Mouse (Mus musculus): Measurements from ENCODE around the gene Nfrkb. TPM values are rescaled to one million over a fixed set of nuclear protein-coding genes. Genes with fewer than 3 reads are reported as not detected.
A peak's percentile ranks its signal among the peaks of the same experiment; 100 is the strongest.

Gene Nfrkb
- polyA plus RNA-seq (2012; rRNA removed) = 16.6 and 19.7 TPM in 2 replicates

DNA sequence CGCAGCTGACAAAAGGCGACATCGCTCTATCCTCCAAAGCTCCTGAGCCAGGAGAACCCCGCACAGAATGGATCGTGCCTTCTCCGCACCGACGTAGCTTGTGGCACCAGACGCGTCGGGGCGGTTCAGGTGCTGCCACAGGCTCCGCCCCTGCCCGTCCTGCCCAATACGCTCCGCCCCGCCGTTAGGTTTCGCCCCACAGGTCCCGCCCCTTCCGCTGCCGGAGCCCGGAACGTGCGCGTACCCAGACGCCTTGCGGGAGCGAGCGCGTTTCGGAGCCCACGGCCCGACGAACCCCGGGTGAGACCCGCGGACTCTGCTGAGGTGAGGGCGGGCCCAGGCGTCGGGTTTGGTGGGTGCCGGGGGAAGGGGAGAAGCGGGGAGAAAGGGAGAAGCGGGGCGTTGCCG is at the start of gene Nfrkb:
Nfrkb (plus strand) TSS at position 246 of the 408 bp plus-strand sequence.
- H3K4me1 ChIP-seq (ENCODE audit: control insufficient read depth, insufficient read depth, low read length) = peaks cover 6% of the 10 kb centered on the region
- TF ChIP-seq POLR2A (IDR thresholded peaks at IDR 0.05; ENCODE audit: borderline replicate concordance, extremely low read depth, low read depth, low read length) (peak; percentile 92; the same call in 1 of the 2 replicates), CTCF (IDR thresholded peaks at IDR 0.05; ENCODE audit: insufficient read depth, low read length) (no peak)
- DNase-seq = peak; percentile 94
- WGBS = 1% methylated on average over 46 of the region's 46 CpGs
- peak within 1 kb of the TSS; percentile 98 for H3K4me3 ChIP-seq (replicated peaks; ENCODE audit: extremely low read depth, low read depth, low read length)

DNA sequence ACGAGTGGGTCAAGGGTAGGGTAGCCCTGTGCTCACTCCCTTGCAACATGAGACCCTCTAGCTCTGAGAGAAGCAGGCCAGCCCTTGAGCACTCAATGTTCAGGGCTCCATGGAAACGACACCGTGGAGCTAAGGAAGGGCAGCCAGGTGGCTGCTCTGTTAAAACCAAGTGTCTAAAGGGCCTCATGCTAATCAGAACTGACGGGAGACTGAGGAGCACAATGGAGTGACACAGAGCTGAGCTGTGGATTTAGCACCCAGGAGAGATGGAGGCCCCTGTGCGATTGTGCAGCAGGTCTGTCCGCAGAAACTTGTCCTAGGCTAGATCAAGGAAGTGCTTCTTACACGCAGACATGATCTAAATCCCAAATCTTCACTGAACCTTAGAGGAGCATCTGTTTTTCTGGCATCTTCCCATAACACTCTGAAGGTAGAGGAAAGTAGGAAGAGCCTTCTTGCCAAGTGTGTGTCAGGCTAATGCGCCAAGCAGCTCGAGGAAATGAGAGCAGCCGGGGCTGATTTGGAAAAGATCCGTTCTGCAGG is 41.6 kb upstream of the Nfrkb start:
- Histone ChIP-seq H3K4me3 (replicated peaks; ENCODE audit: extremely low read depth, low read depth, low read length) (no peak overlapping the region), H3K4me1 (ENCODE audit: control insufficient read depth, insufficient read depth, low read length) (no peaks in the 10 kb centered on the region)
- DNase-seq = no peak
- WGBS = 71% methylated on average over 11 of the region's 11 CpGs
- TF ChIP-seq POLR2A (IDR thresholded peaks at IDR 0.05; ENCODE audit: borderline replicate concordance, extremely low read depth, low read depth, low read length) = no peak
- TF ChIP-seq CTCF (IDR thresholded peaks at IDR 0.05; ENCODE audit: insufficient read depth, low read length) = no peak

DNA sequence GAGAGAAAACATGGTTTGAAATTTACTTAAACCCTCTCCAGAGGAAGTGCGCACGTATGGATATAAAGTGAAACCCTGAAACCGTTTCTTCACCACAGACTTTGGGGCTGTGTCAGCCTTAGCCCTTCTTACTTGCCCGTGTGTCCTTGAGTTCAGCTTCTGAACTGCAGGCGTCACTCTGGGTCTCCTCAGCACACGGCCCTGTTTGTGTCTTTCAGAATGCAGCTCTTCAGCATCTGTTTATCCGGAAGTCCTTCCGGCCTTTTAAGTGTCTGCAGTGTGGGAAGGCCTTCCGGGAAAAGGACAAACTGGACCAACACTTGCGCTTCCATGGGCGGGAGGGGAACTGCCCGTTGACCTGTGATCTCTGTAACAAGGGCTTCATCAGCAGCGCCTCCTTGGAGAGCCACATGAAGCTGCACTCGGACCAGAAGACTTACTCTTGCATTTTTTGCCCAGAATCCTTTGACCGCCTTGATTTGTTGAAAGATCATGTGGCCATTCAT is 39.4 kb upstream of the Nfrkb start:
- Histone ChIP-seq H3K4me1 (ENCODE audit: control insufficient read depth, insufficient read depth, low read length) (no peaks in the 10 kb centered on the region), H3K4me3 (replicated peaks; ENCODE audit: extremely low read depth, low read depth, low read length) (no peak overlapping the region)
- DNase-seq = no peak
- WGBS = 52% methylated on average over 15 of the region's 15 CpGs
- TF ChIP-seq POLR2A (IDR thresholded peaks at IDR 0.05; ENCODE audit: borderline replicate concordance, extremely low read depth, low read depth, low read length) = no peak
- TF ChIP-seq CTCF (IDR thresholded peaks at IDR 0.05; ENCODE audit: insufficient read depth, low read length) = no peak

DNA sequence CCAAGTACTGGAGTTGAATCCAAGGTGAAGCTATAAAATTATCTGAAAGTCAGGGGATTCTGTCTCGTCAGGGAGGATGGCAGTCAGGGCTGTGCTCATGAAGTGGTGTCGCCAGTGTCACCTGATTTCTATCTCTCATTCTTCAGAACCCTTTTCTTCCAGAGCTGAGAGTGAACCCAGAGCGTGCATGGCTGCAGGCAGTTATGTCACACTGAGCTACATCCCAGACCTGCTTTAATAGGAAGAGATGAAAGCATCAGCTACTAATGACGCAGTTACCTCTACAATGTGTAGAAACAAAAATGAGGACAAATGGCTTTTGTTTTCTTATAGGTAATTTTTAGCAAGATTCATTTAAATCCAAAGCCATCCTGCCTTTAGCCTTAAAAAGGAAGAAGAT is 37.5 kb upstream of the Nfrkb start:
- WGBS = 82% methylated on average over 4 of the region's 4 CpGs

DNA sequence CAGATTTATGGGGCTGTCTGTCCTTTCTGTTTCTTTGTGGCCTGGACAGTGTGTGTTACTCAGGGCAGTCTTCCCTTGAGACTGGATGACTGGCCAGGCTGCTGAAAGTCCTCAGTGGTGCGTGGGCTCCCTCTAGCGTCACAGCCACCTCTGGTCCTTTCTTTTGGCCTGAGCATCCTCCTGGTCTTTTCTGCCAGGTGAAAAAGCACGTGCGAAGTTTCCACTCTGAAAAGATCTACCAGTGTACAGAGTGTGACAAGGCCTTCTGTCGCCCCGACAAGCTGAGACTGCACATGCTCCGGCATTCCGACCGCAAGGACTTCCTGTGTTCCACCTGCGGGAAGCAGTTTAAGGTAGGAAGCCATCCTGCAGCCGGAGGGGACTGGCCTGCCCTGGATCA is 37.1 kb upstream of the Nfrkb start:
- WGBS = 62% methylated on average over 11 of the region's 11 CpGs
- DNase-seq = peak; percentile 73

More for the DNA sequence above, 37.5 kb upstream of the Nfrkb start:
- Histone ChIP-seq H3K4me1 (ENCODE audit: control insufficient read depth, insufficient read depth, low read length) (no peaks in the 10 kb centered on the region), H3K4me3 (replicated peaks; ENCODE audit: extremely low read depth, low read depth, low read length) (no peak overlapping the region)
- no peak for DNase-seq
- TF ChIP-seq POLR2A (IDR thresholded peaks at IDR 0.05; ENCODE audit: borderline replicate concordance, extremely low read depth, low read depth, low read length) = no peak
- TF ChIP-seq CTCF (IDR thresholded peaks at IDR 0.05; ENCODE audit: insufficient read depth, low read length) = no peak

DNA sequence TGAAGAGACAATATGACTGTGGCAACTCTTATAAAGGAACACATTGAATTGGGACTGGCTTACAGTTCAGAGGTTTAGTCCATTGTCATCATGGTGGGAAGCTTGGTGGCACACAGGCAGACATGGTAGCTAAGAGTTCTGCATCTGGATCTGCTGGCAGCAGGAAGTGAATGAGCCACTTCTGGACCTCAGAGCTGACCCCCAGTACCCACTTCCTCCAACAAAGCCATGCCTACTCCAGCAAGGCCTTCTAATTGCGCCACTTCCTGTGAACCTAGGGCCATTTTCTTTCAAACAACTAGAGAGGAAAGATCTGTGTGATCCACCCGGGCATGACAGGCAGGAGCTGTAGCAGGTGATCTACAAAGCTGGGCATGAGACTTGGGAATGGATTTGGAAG is 33.3 kb upstream of the Nfrkb start:
- WGBS = 73% methylated on average over 2 of the region's 2 CpGs
- TF ChIP-seq CTCF (IDR thresholded peaks at IDR 0.05; ENCODE audit: insufficient read depth, low read length) (no peak), POLR2A (IDR thresholded peaks at IDR 0.05; ENCODE audit: borderline replicate concordance, extremely low read depth, low read depth, low read length) (no peak)

More for the DNA sequence above, 37.1 kb upstream of the Nfrkb start:
- Histone ChIP-seq H3K4me1 (ENCODE audit: control insufficient read depth, insufficient read depth, low read length) (no peaks in the 10 kb centered on the region), H3K4me3 (replicated peaks; ENCODE audit: extremely low read depth, low read depth, low read length) (no peak overlapping the region)
- peak; percentile 94 for TF ChIP-seq CTCF (IDR thresholded peaks at IDR 0.05; ENCODE audit: insufficient read depth, low read length)
- TF ChIP-seq POLR2A (IDR thresholded peaks at IDR 0.05; ENCODE audit: borderline replicate concordance, extremely low read depth, low read depth, low read length) = no peak

DNA sequence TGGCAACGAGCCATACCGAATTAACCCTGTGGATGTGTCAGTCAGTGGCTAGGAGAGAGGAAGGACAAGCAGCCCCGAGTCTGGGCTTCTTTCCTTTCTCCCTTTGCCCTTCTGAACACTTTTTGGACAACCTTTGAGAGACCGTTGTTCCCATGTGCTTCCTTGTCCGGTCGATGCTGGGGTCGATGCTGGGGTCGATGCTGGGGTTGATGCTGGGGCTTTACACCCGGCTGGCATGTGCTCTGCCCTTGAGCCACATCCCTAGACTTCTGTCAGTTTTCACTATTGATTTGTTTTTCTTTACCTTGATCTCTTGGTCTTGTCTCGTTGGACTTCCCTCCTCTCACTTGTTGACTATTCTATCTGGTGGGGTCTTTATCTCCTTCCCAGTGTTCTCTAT is 32.5 kb upstream of the Nfrkb start:
- DNase-seq = no peak
- WGBS = 85% methylated on average over 10 of the region's 10 CpGs
- H3K4me1 ChIP-seq (ENCODE audit: control insufficient read depth, insufficient read depth, low read length) = no peaks in the 10 kb centered on the region
- TF ChIP-seq POLR2A (IDR thresholded peaks at IDR 0.05; ENCODE audit: borderline replicate concordance, extremely low read depth, low read depth, low read length) = no peak
- no peak for TF ChIP-seq CTCF (IDR thresholded peaks at IDR 0.05; ENCODE audit: insufficient read depth, low read length)
- H3K4me3 ChIP-seq (replicated peaks; ENCODE audit: extremely low read depth, low read depth, low read length) = no peak overlapping the region

More for the DNA sequence above, 33.3 kb upstream of the Nfrkb start:
- Histone ChIP-seq H3K4me3 (replicated peaks; ENCODE audit: extremely low read depth, low read depth, low read length) (no peak overlapping the region), H3K4me1 (ENCODE audit: control insufficient read depth, insufficient read depth, low read length) (no peaks in the 10 kb centered on the region)
- no peak for DNase-seq

DNA sequence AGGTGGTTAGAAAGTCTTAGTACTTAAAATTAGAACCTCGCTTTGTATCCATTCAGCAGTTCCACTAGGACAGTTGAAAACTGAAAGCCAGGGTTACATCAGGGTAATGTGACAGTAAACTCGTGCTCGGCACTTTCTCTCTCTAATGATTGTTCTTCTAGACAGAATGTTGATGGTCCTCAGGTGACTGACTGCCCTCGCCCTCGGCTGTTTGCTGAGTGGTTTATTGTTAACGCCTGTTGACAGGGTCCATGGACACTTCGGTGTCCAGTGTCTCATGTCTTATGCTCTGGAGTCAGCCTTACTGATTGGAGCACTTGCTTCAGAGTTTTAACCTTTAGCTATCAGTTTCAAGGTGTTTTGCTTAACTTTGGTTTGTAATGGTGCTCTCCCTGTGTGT is 31.9 kb upstream of the Nfrkb start:
- Histone ChIP-seq H3K4me1 (ENCODE audit: control insufficient read depth, insufficient read depth, low read length) (no peaks in the 10 kb centered on the region), H3K4me3 (replicated peaks; ENCODE audit: extremely low read depth, low read depth, low read length) (no peak overlapping the region)
- DNase-seq = no peak
- no peak for TF ChIP-seq POLR2A (IDR thresholded peaks at IDR 0.05; ENCODE audit: borderline replicate concordance, extremely low read depth, low read depth, low read length)
- WGBS = 77% methylated on average over 7 of the region's 7 CpGs

DNA sequence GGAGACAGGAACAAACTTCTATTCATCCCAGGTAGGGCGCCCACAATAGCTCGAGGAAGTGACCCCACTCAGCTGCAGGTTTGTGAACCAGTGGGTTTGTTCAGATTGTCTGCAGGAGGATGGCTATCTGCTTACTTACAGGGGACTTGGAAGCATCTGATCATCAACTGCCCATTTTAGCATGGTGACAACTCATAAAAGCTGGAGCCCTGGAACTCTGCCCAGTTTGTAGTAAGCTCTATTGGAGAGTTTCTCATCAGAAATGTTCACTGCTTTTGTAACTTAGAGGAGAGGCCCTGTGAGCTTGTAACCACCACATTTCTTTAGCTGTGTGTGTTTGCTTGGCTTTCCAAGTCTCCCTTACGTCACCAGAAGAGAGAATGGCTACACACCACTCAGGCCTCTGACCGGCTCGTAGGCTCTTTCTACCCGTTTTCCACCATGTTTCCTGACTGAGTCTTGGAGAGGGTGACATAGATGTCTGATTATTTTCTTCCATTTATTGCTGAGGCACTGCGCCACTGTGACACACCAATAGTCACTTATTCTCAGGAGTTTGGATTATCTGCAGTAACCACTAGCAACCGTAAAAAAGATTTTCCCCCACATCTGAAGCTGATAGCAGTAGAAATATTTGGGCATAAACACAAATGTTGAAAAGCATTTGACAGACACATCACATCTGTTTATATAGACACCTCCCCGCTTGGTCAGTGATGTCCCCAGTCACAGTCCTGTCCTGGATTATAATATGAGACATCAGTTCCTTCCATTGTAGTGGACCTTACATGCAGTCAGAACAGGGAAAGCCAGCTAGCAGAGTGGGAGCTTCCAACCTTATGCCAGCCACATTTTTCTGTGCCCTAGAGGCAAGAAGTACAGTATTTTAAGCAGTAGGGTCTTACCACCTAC is 22.0 kb upstream of the Nfrkb start:
- no peak for DNase-seq
- Histone ChIP-seq H3K4me1 (ENCODE audit: control insufficient read depth, insufficient read depth, low read length) (no peaks in the 10 kb centered on the region), H3K4me3 (replicated peaks; ENCODE audit: extremely low read depth, low read depth, low read length) (no peak overlapping the region)
- TF ChIP-seq POLR2A (IDR thresholded peaks at IDR 0.05; ENCODE audit: borderline replicate concordance, extremely low read depth, low read depth, low read length) (no peak), CTCF (IDR thresholded peaks at IDR 0.05; ENCODE audit: insufficient read depth, low read length) (no peak)
- WGBS = 76% methylated on average over 9 of the region's 9 CpGs
